Mouse (Mus musculus): ENCODE measurements around the gene A430078G23Rik. TPM values are rescaled to one million over a fixed set of nuclear protein-coding genes. Genes with fewer than 3 reads are reported as not detected.
"Not testable (repeated sequence)": the region's sequence is repeated elsewhere in the genome, so short reads cannot be mapped to it uniquely, and the experiment has no call there.

The A430078G23Rik gene
- polyA plus RNA-seq, 1 experiment from 2014 or later = 0.19 TPM

DNA sequence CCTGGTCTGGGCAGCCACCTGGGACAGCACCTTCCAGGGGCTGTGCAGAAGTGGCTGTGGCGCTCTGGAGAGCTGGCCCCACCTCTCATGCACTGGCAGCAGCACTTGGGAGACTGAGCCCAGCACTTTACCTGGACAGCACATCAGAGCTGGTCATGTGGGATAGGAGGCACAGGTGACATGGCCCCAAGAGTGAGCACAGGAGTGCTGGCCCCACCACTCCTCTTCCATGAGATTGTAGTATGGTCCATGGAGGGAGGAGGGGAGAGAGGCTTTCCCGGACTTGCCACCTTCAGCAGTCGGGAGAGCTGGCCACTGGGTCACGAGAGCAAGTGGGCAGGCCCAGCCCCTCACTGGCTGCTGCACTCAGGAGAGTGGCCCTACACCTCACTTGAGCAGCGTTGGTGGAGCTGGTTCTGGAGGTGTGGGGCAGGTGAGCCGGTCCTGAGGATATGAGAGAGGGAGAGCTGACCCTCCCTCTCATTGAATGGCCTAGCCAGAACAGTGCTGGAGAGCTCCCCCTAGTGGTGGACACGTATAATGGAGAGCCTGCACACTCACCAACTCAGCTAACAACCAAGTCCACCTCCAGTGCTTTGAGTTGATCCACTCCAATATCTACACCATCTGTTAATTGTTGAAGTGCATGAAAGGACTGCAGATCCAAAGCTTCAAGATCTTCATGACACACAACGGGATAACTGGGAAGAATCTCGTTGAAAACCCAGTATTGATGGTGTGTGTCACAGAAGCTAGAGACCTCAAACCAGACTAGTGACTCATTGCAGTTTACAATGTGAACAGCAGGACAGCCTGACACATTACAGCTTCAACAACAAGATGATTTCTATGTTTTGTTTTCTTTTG, 16.3 kb upstream of the A430078G23Rik start:
- H3K36me3 ChIP-seq (ENCODE audit: inconsistent target) = no peaks in the 10 kb centered on the region
- H3K27ac ChIP-seq = no peak overlapping the region
- 63% methylated on average over 9 of the region's 9 CpGs for WGBS (ENCODE audit: missing documents)
- no peak overlapping the region for H3K4me3 ChIP-seq (ENCODE audit: inconsistent target)
- no peaks in the 10 kb centered on the region for H3K79me2 ChIP-seq (ENCODE audit: inconsistent target)

DNA sequence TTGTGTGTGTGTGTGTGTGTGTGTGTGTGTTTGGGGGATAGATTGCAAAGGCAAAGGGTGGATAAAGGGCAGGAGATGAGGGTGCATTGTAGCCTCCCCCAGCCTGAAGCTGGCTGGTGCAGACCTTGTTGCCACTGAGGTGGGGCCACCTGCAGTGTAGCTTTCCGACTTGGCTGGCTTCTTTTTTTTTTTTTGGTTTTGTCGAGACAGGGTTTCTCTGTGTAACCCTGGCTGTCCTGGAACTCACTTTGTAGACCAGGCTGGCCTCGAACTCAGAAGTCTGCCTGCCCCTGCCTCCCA, 15.7 kb upstream of the A430078G23Rik start:
- WGBS (ENCODE audit: missing documents) = 81% methylated on average over 3 of the region's 3 CpGs
- H3K27ac ChIP-seq; H3K36me3 ChIP-seq (ENCODE audit: inconsistent target); H3K4me3 ChIP-seq (ENCODE audit: inconsistent target); H3K79me2 ChIP-seq (ENCODE audit: inconsistent target): not testable (repeated sequence)

DNA sequence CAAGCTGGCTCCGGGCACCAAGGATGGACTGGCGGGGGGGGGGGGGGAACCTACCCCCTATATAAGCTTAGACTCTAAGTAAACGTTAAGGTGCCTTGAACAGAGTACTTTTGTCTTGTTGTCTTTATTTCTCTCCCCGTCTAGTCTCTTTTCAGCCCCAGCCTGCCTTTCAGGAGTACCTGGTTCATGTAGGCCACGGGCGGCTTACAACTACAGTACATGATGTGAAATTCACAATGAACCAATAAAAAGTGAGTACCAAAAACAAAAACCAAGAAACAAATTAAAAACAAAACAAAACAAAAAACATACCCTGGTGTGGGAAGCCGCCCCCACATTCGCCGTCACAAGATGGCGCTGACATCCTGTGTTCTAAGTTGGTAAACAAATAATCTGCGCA, 15.2 kb upstream of the A430078G23Rik start:
- no peak overlapping the region for H3K27ac ChIP-seq
- WGBS (ENCODE audit: missing documents) = 96% methylated on average over 5 of the region's 11 CpGs
- H3K79me2 ChIP-seq (ENCODE audit: inconsistent target) = no peaks in the 10 kb centered on the region
- H3K4me3 ChIP-seq (ENCODE audit: inconsistent target) = no peak overlapping the region
- no peaks in the 10 kb centered on the region for H3K36me3 ChIP-seq (ENCODE audit: inconsistent target)

DNA sequence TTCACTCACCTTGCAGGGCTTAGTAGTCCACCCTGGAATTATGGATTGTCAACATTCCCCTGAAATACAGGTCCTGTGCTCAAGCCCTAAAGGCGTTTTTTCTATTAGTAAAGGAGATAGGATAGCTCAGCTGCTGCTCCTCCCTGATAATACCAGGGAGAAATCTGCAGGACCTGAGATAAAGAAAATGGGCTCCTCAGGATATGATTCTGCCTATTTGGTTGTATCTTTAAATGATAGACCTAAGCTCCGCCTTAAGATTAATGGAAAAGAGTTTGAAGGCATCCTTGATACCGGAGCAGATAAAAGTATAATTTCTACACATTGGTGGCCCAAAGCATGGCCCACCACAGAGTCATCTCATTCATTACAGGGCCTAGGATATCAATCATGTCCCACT, 12.5 kb upstream of the A430078G23Rik start:
- H3K27ac ChIP-seq; H3K4me3 ChIP-seq (ENCODE audit: inconsistent target); H3K79me2 ChIP-seq (ENCODE audit: inconsistent target); H3K36me3 ChIP-seq (ENCODE audit: inconsistent target): not testable (repeated sequence)
- WGBS (ENCODE audit: missing documents) = 69% methylated on average over 2 of the region's 3 CpGs

DNA sequence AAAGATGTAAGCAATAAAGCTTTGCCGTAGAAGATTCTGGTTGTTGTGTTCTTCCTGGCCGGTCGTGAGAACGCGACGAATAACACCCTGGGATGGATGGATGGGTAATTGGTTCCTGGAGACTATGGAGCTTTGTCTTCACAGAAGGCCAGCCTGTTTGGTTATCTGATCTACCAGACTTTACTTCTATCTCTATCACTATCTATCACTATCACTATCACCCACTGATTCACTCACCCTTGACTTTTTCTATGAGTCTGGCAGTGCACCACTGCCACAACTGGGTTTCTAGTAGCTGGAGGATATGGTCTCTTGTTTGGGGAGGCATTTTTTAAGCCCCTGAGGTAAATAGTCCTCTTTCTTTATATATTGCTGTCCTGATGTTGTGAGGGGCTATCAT, 7.9 kb upstream of the A430078G23Rik start:
- H3K36me3 ChIP-seq (ENCODE audit: inconsistent target) = no peaks in the 10 kb centered on the region
- WGBS (ENCODE audit: missing documents) = 98% methylated on average over 5 of the region's 6 CpGs
- no peak overlapping the region for H3K27ac ChIP-seq
- H3K79me2 ChIP-seq (ENCODE audit: inconsistent target) = no peaks in the 10 kb centered on the region
- H3K4me3 ChIP-seq (ENCODE audit: inconsistent target) = no peak overlapping the region

DNA sequence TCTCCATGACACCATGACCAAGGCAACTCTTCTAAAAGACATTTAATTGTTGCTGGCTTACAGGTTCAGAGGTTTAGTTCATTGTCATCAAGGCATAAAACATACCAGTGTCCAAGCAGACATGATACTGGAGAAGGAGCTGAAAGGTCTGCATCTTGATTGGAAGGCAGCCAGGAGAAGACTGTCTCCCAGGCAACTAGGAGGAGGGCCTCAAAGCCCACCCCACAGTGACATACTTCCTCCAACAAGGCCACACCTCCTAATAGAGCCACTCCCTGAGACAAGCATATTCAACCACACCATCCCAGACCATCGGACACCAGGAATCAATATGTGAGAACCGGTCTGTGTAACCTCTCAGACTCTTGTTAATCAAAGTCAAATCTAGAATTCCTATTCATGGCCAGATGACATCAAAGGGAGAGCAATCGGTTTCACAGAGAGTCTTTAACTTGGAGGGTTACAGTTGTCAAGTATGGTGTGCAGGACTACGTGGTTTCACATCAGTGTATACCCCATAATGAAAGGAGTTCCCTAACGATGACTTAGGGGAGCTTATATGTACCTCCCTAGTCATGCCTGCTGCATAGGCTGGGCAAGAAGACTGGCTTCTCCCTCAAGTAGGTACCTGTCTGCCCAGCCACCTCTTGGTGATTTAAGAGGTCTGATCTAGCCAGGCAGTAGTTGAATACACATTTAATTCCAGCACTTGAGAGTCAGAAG, 6.4 kb upstream of the A430078G23Rik start:
- H3K79me2 ChIP-seq (ENCODE audit: inconsistent target) = no peaks in the 10 kb centered on the region
- no peaks in the 10 kb centered on the region for H3K36me3 ChIP-seq (ENCODE audit: inconsistent target)
- no peak overlapping the region for H3K27ac ChIP-seq
- no peak overlapping the region for H3K4me3 ChIP-seq (ENCODE audit: inconsistent target)
- 86% methylated on average over 5 of the region's 5 CpGs for WGBS (ENCODE audit: missing documents)

DNA sequence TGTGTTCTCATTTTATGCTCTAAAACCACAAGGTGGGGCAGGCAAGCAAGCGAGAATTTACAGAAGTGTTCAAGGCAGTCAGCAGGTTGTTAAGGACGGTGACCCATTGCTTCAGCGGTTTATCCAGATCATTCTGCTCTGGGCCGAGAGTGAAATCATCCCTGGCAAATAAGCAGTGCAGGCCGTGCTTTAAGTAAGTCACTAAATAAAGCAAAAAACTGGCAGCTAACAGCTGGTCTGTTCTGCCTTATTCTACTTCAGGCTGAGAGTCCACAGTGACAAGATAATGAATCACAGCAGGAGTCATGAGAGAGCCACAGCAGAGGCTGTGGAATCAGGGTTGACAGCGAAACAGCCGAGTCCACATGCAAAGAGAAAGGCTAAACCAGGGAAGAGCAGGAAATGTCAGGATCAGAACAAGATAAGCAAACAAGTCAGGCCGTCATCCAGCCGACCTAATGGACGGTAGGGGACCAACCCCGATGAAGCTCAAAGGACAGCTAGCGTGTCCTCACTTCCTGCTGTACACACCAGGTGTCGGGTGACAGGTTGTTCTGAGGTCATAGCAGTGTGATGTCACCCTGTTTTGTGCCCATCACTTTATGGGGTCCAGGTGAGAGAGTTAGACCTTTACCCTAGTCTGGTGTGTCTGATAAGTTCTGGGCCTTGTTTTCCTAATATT, 4.9 kb upstream of the A430078G23Rik start:
- WGBS (ENCODE audit: missing documents) = 61% methylated on average over 13 of the region's 13 CpGs
- no peak overlapping the region for H3K4me3 ChIP-seq (ENCODE audit: inconsistent target)
- no peaks in the 10 kb centered on the region for H3K36me3 ChIP-seq (ENCODE audit: inconsistent target)
- no peaks in the 10 kb centered on the region for H3K79me2 ChIP-seq (ENCODE audit: inconsistent target)
- H3K27ac ChIP-seq = no peak overlapping the region

DNA sequence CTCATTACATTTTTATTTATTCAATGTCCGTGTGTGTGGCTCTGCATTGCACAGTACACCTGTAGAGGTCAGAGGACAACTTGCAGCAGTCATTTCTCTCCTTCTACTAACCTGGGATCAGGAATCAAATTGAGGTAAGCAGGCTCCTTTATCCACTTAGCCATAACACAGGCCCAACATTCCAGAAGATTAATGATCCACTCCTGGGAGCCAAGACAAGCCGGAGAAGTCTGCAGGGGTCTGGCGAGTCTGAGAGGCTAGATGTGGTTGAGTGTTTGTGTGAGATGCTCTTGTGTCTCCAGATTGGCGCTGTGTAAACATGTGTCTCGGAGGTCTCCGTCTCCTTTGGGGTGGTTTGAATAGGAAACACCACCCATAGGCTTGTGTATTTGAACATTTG, 2.5 kb upstream of the A430078G23Rik start:
- WGBS (ENCODE audit: missing documents) = 95% methylated on average over 6 of the region's 6 CpGs
- Histone ChIP-seq H3K4me3 (ENCODE audit: inconsistent target) (no peak overlapping the region), H3K79me2 (ENCODE audit: inconsistent target) (no peaks in the 10 kb centered on the region), H3K36me3 (ENCODE audit: inconsistent target) (no peaks in the 10 kb centered on the region), H3K27ac (no peak overlapping the region)

DNA sequence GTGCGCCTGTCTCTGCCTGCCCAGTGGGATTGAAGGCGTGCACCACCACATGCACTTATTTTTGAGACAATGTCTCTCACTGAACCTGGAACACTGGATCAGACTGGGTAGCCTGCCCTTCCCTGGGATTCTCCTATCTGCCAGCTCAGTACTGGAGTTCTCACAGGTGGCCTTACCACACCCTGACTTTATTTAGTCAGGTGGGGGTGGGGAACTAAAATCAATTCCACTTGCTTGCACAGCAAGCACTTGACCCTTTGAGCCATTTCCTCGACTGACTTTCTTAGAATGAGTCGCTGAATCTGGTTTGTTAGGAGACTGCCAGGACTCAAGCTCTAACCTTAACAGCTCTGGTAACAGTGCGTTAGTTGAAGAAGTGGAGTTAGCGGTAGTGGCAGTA, 500 bp upstream of the A430078G23Rik start:
- no peaks in the 10 kb centered on the region for H3K79me2 ChIP-seq (ENCODE audit: inconsistent target)
- H3K27ac ChIP-seq = peak overlapping the region; percentile 41; the same call in 1 of the 2 replicates
- H3K4me3 ChIP-seq (ENCODE audit: inconsistent target) = no peak overlapping the region
- no peaks in the 10 kb centered on the region for H3K36me3 ChIP-seq (ENCODE audit: inconsistent target)
- 51% methylated on average over 6 of the region's 6 CpGs for WGBS (ENCODE audit: missing documents)

DNA sequence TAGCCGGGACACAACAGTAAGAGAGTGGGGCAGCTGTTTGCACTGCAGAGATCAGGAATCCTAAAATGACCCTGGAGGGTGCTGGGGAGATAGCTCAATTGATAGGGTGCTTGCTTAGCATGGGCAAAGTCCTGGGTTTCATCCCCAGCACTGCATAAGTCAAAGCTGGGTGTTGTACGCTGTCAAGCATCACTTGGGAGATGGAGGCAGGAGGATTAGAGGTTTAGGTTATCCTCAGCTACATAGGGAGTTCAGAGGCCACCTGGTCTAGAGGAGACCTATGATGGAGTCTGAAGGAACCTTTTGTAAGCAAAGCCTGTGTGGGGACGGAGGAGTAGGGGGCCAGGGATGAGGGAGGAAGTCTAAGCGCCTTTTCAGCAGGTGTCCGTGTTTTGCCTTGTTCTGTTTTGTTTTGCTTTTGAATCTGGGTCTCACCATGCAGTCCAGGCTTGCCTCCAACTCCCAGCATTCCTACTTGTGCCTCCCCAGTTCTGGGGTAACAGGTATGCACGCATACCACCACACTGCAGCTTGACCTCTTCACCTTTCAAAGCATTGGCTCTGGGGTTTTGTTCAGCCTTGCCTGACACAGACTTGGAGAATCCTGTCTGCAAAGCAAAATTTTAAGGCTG, 712 bp downstream of the A430078G23Rik start:
- no peaks in the 10 kb centered on the region for H3K79me2 ChIP-seq (ENCODE audit: inconsistent target)
- H3K27ac ChIP-seq = peak overlapping the region; percentile 41
- 15% methylated on average over 4 of the region's 6 CpGs for WGBS (ENCODE audit: missing documents)
- H3K36me3 ChIP-seq (ENCODE audit: inconsistent target) = no peaks in the 10 kb centered on the region
- H3K4me3 ChIP-seq (ENCODE audit: inconsistent target) = peak overlapping the region; percentile 7; the same call in 1 of the 2 replicates

DNA sequence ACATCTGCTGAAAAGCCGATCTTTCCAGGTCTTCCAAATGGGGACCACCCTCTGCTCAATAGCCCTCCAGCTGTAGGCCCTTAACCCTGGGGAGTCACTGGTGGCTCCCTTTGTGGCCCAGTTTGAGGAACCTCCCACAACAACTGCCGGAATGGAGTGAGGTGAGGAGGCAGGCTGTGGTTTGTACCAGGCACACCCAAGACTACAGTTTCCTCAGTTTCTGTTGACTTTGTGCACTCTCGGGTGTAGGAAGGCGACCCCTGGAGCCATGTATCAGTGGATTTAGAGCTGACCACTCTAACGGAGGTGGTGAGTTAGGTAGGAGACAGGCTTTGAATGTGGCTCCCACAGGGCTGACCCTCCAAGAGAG, 1.2 kb downstream of the A430078G23Rik start:
- H3K79me2 ChIP-seq (ENCODE audit: inconsistent target) = no peaks in the 10 kb centered on the region
- H3K4me3 ChIP-seq (ENCODE audit: inconsistent target) = 0 out of 2 replicates have a peak overlapping the region, but pooled peaks have one; percentile 7
- WGBS (ENCODE audit: missing documents) = 15% methylated on average over 5 of the region's 5 CpGs
- H3K36me3 ChIP-seq (ENCODE audit: inconsistent target) = no peaks in the 10 kb centered on the region
- peak overlapping the region; percentile 41 for H3K27ac ChIP-seq

DNA sequence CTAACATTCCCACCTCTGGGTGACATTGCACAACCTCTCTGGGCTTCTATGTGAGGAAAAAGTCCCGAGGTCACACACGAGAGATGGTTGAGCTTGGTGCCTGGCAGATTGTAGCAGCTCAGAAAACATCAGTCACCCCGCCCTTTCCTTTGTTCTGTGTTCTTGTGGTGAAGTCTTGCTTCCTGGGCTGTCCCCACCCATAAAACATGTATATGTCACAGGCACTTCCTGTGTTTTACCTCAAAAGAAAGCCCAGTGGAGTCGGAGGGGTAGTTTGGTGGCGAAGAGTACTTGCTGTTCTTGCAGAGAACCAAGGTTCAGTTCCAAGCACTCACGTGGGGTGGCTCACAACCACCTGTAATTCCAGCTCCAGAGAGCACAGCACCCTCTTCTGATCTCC, 2.4 kb downstream of the A430078G23Rik start:
- WGBS (ENCODE audit: missing documents) = 38% methylated on average over 6 of the region's 6 CpGs
- Histone ChIP-seq H3K27ac (no peak overlapping the region), H3K36me3 (ENCODE audit: inconsistent target) (no peaks in the 10 kb centered on the region), H3K4me3 (ENCODE audit: inconsistent target) (no peak overlapping the region), H3K79me2 (ENCODE audit: inconsistent target) (no peaks in the 10 kb centered on the region)

DNA sequence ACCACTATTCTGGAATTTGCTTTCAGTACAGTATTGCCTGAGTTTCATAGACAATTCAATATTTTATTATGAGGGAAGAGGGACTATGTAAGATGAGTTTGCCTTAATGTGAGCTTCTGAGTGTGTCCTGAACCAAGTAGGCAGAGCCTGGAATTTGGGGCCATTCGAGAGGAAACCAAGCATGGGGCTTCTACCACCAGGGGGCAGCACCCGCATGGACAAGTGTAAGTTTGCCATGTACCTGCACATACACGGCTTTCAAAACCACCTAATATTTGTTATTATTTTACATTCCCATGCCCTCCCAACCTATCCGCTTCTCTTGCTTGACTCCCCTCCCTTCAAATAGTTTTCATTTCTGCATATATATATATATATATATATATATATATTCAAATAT, 4.8 kb downstream of the A430078G23Rik start:
- Histone ChIP-seq H3K4me3 (ENCODE audit: inconsistent target) (no peak overlapping the region), H3K27ac (no peak overlapping the region), H3K79me2 (ENCODE audit: inconsistent target) (no peaks in the 10 kb centered on the region), H3K36me3 (ENCODE audit: inconsistent target) (no peaks in the 10 kb centered on the region)
- WGBS (ENCODE audit: missing documents) = 30% methylated on average over 4 of the region's 4 CpGs

DNA sequence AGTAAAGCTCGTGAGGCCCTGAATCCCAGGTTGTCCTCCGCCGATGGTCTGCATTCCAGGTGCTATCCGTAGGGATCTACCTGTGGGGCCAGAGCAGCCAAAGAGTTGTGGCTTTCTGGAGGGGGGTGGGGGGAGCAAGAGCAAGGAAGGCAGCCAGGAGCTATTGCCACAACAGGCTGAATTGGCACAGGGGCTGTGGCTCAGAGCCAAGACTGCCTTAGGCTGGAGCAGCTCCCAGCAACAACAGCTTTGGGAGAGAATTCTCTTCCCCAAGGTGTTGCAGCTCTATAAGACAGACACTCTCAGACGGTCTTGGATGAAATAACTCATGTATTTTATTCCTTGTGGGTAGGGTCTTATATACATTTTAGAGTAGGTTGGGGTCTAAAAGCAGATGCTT, 13.9 kb downstream of the A430078G23Rik start:
- H3K36me3 ChIP-seq (ENCODE audit: inconsistent target) = no peaks in the 10 kb centered on the region
- WGBS (ENCODE audit: missing documents) = 90% methylated on average over 5 of the region's 5 CpGs
- H3K4me3 ChIP-seq (ENCODE audit: inconsistent target) = no peak overlapping the region

DNA sequence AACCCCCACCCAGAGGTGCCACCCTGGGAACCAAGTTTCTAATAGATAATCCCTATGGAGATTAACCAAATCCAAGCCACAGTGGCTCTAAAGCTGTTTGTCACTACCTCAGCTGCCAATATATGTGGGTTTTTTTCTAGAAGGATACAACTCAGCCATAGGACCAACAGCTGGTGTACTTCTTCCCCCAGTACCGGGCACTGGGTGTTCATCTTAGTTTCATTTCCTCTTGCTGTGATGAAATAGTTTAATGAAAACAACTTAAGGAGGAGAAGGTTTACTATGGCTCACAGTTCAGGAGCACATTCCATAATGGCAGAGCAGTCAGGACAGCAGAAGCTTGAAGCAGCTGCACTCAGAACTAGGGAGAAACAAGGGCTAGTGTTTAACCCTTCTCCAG, 14.9 kb downstream of the A430078G23Rik start:
- H3K36me3 ChIP-seq (ENCODE audit: inconsistent target) = no peaks in the 10 kb centered on the region
- WGBS (ENCODE audit: missing documents) = 0% methylated on average over 1 of the region's 1 CpGs
- H3K4me3 ChIP-seq (ENCODE audit: inconsistent target) = no peak overlapping the region
- no peak overlapping the region for H3K27ac ChIP-seq
- no peaks in the 10 kb centered on the region for H3K79me2 ChIP-seq (ENCODE audit: inconsistent target)

More for the DNA sequence above, 13.9 kb downstream of the A430078G23Rik start:
- no peak overlapping the region for H3K27ac ChIP-seq
- no peaks in the 10 kb centered on the region for H3K79me2 ChIP-seq (ENCODE audit: inconsistent target)
